Mouse (Mus musculus): ENCODE results near the gene Lrch4. TPM values are rescaled to one million over a fixed set of nuclear protein-coding genes. Genes with fewer than 3 reads are reported as not detected.

Lrch4 gene
- polyA plus RNA-seq, 1 experiment, result 105 TPM

- TF ChIP-seq CTCF (IDR thresholded peaks at IDR 0.05; ENCODE audit: insufficient read depth, low read length) (no peak), POLR2A (IDR thresholded peaks at IDR 0.05; ENCODE audit: borderline replicate concordance, extremely low read depth, low read depth, low read length) (no peak)
- Histone ChIP-seq H3K4me1 (ENCODE audit: control insufficient read depth, insufficient read depth, low read length) (peaks cover 5% of the 10 kb centered on the region; the same call in 1 of the 2 replicates), H3K4me3 (replicated peaks; ENCODE audit: extremely low read depth, low read depth, low read length) (no peak overlapping the region)
- no peak for DNase-seq
- 43% methylated on average over 6 of the region's 6 CpGs for WGBS
Measured at GRCm38 (mm10) chr5:137660064-137660688, 31.3 kb downstream of the Lrch4 start.

GRCm38 (mm10) chr5:137663057-137663456, 34.1 kb downstream of the Lrch4 start:
- DNase-seq, result no peak
- 80% methylated on average over 9 of the region's 9 CpGs for WGBS
- Histone ChIP-seq H3K4me1 (ENCODE audit: control insufficient read depth, insufficient read depth, low read length) (peaks cover 5% of the 10 kb centered on the region; the same call in 1 of the 2 replicates), H3K4me3 (replicated peaks; ENCODE audit: extremely low read depth, low read depth, low read length) (no peak overlapping the region)
- no peak for TF ChIP-seq POLR2A (IDR thresholded peaks at IDR 0.05; ENCODE audit: borderline replicate concordance, extremely low read depth, low read depth, low read length)
- no peak for TF ChIP-seq CTCF (IDR thresholded peaks at IDR 0.05; ENCODE audit: insufficient read depth, low read length)

GRCm38 (mm10) chr5:137668971-137669370, 40.0 kb downstream of the Lrch4 start:
- TF ChIP-seq POLR2A (IDR thresholded peaks at IDR 0.05; ENCODE audit: borderline replicate concordance, extremely low read depth, low read depth, low read length) (no peak), CTCF (IDR thresholded peaks at IDR 0.05; ENCODE audit: insufficient read depth, low read length) (no peak)
- 73% methylated on average over 10 of the region's 10 CpGs for WGBS
- no peak for DNase-seq
- H3K4me1 ChIP-seq (ENCODE audit: control insufficient read depth, insufficient read depth, low read length), result peaks cover 10% of the 10 kb centered on the region
- H3K4me3 ChIP-seq (replicated peaks; ENCODE audit: extremely low read depth, low read depth, low read length), result no peak overlapping the region

- Histone ChIP-seq H3K4me1 (ENCODE audit: control insufficient read depth, insufficient read depth, low read length) (peaks cover 10% of the 10 kb centered on the region), H3K4me3 (replicated peaks; ENCODE audit: extremely low read depth, low read depth, low read length) (no peak overlapping the region)
- TF ChIP-seq POLR2A (IDR thresholded peaks at IDR 0.05; ENCODE audit: borderline replicate concordance, extremely low read depth, low read depth, low read length) (no peak), CTCF (IDR thresholded peaks at IDR 0.05; ENCODE audit: insufficient read depth, low read length) (no peak)
- DNase-seq, result no peak
- WGBS, result 98% methylated on average over 1 of the region's 1 CpGs
Measured at GRCm38 (mm10) chr5:137670240-137670639, 41.3 kb downstream of the Lrch4 start.

GRCm38 (mm10) chr5:137671443-137672240, 42.7 kb downstream of the Lrch4 start:
- H3K4me1 ChIP-seq (ENCODE audit: control insufficient read depth, insufficient read depth, low read length), result peaks cover 10% of the 10 kb centered on the region
- WGBS, result 5% methylated on average over 9 of the region's 9 CpGs
- TF ChIP-seq CTCF (IDR thresholded peaks at IDR 0.05; ENCODE audit: insufficient read depth, low read length), result no peak
- TF ChIP-seq POLR2A (IDR thresholded peaks at IDR 0.05; ENCODE audit: borderline replicate concordance, extremely low read depth, low read depth, low read length), result no peak
- no peak overlapping the region for H3K4me3 ChIP-seq (replicated peaks; ENCODE audit: extremely low read depth, low read depth, low read length)
- DNase-seq, result peak; percentile 47

GRCm38 (mm10) chr5:137672361-137672760, 43.4 kb downstream of the Lrch4 start:
- no peak for TF ChIP-seq CTCF (IDR thresholded peaks at IDR 0.05; ENCODE audit: insufficient read depth, low read length)
- TF ChIP-seq POLR2A (IDR thresholded peaks at IDR 0.05; ENCODE audit: borderline replicate concordance, extremely low read depth, low read depth, low read length), result no peak
- Histone ChIP-seq H3K4me1 (ENCODE audit: control insufficient read depth, insufficient read depth, low read length) (peaks cover 10% of the 10 kb centered on the region), H3K4me3 (replicated peaks; ENCODE audit: extremely low read depth, low read depth, low read length) (no peak overlapping the region)
- DNase-seq, result no peak
- 76% methylated on average over 5 of the region's 5 CpGs for whole genome bisulfite sequencing

GRCm38 (mm10) chr5:137673015-137673414, 44.1 kb downstream of the Lrch4 start:
- 67% methylated on average over 6 of the region's 6 CpGs for WGBS
- TF ChIP-seq POLR2A (IDR thresholded peaks at IDR 0.05; ENCODE audit: borderline replicate concordance, extremely low read depth, low read depth, low read length) (no peak), CTCF (IDR thresholded peaks at IDR 0.05; ENCODE audit: insufficient read depth, low read length) (no peak)
- no peak for DNase-seq
- Histone ChIP-seq H3K4me1 (ENCODE audit: control insufficient read depth, insufficient read depth, low read length) (peaks cover 10% of the 10 kb centered on the region), H3K4me3 (replicated peaks; ENCODE audit: extremely low read depth, low read depth, low read length) (no peak overlapping the region)

GRCm38 (mm10) chr5:137674786-137675185, 45.9 kb downstream of the Lrch4 start:
- DNase-seq, result no peak
- TF ChIP-seq POLR2A (IDR thresholded peaks at IDR 0.05; ENCODE audit: borderline replicate concordance, extremely low read depth, low read depth, low read length) (no peak), CTCF (IDR thresholded peaks at IDR 0.05; ENCODE audit: insufficient read depth, low read length) (no peak)
- H3K4me3 ChIP-seq (replicated peaks; ENCODE audit: extremely low read depth, low read depth, low read length), result no peak overlapping the region
- 93% methylated on average over 8 of the region's 8 CpGs for WGBS
- peaks cover 10% of the 10 kb centered on the region for H3K4me1 ChIP-seq (ENCODE audit: control insufficient read depth, insufficient read depth, low read length)

- TF ChIP-seq CTCF (IDR thresholded peaks at IDR 0.05; ENCODE audit: insufficient read depth, low read length) (no peak), POLR2A (IDR thresholded peaks at IDR 0.05; ENCODE audit: borderline replicate concordance, extremely low read depth, low read depth, low read length) (no peak)
- no peak overlapping the region for H3K4me3 ChIP-seq (replicated peaks; ENCODE audit: extremely low read depth, low read depth, low read length)
- WGBS, result 91% methylated on average over 8 of the region's 8 CpGs
Measured at GRCm38 (mm10) chr5:137677859-137678258, 48.9 kb downstream of the Lrch4 start.

More at GRCm38 (mm10) chr5:137677859-137678258, 48.9 kb downstream of the Lrch4 start:
- no peaks in the 10 kb centered on the region for H3K4me1 ChIP-seq (ENCODE audit: control insufficient read depth, insufficient read depth, low read length)
- no peak for DNase-seq

Data from lung, adult 2 months (tissue).